Mouse (Mus musculus): Measurements from ENCODE around the gene Kcnk5. TPM values are rescaled to one million over a fixed set of nuclear protein-coding genes. Genes with fewer than 3 reads are reported as not detected.

Kcnk5 gene
- polyA plus RNA-seq, 1 experiment from 2014 or later, result 7.3 TPM

DNA sequence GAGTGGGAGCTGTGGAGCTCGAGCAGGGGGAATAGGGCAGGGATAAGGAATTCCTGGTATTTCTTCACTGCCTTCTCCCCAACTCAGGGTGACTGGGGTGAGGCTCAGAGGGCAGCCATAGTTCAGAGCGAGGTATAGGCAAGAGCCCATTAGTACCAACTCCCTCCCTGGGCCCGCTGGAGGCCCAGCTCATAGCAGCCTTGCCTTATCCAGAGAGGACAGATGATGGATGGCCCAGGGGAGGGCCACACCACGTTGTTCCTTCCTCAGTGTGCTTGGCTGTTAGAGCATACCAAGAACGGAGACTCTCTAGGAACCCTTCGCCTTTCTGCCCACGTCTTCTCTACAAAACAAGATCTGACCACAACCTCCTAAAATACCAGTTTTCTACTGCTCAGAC lies 27.4 kb downstream of the Kcnk5 start:
- Histone ChIP-seq H3K9ac (ENCODE audit: low read length) (no peak overlapping the region), H3K4me2 (ENCODE audit: low read length) (no peak overlapping the region), H3K4me1 (replicated peaks; ENCODE audit: control insufficient read depth, insufficient read depth, low read length) (peaks cover 4% of the 10 kb centered on the region), H3K4me3 (ENCODE audit: low read depth, low read length) (no peak overlapping the region), H3K9me3 (ENCODE audit: control insufficient read depth, low read length) (no peaks in the 10 kb centered on the region), H3K27ac (ENCODE audit: low read depth) (no peak overlapping the region), H3K36me3 (ENCODE audit: control insufficient read depth, insufficient read depth, low read length) (no peaks in the 10 kb centered on the region), H3K27me3 (replicated peaks; ENCODE audit: control insufficient read depth, insufficient read depth, low read length) (no peaks in the 10 kb centered on the region)
- WGBS, result 30% methylated on average over 7 of the region's 7 CpGs
- no peak for ATAC-seq (replicated peaks; ENCODE audit: low FRiP score, low TSS enrichment, low read depth)
- no peak for DNase-seq (ENCODE audit: low spot score)

DNA sequence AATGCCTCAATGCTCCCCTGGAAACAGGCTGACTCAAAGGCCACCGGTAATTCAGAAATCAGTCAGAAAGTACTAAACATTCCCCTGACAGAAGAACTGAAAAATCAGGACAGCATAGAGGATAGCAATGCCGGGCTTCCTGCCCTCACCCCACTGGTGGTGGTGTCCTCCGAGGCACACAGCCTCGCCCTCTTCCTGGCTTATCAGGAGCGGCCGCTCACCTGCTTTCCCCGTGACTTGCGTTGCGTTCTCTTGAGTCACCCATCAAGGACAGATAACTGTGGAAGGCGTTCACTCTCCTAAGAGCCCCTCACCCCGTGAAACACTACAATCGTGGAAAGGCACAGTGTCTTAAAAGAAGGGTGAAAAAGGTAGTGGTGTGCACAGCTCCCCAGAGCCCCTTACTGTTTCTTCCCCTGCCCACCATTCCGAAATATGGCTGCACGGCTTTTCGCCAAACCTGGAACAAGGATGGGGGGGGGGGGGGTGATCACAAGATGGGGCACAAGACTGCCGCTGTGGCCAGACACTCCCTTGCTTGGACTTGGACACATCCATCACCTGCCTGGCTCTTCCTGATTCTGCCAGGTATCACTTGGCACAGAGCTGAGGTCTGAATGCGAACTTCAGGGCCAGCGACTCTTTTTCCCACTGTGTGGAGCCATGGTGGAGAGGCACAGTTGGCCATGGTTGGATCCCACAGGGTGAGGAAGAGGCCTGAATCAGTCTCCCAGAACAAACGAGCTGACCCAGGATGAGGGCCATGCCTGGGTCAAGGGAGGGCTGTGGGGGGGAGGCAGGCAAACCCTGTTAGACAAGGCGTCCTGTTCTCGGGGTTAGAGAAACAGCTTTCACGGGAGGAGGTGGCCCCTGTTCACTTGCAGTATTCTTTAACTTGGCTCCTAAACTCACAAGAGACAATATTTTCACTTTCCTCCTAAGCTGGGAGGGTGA lies 32.2 kb downstream of the Kcnk5 start:
- no peak for DNase-seq (ENCODE audit: low spot score)
- Histone ChIP-seq H3K4me1 (replicated peaks; ENCODE audit: control insufficient read depth, insufficient read depth, low read length) (0 out of 2 replicates have a peak, but pooled peaks cover 5% of the 10 kb centered on the region), H3K9ac (ENCODE audit: low read length) (no peak overlapping the region), H3K27ac (ENCODE audit: low read depth) (no peak overlapping the region), H3K9me3 (ENCODE audit: control insufficient read depth, low read length) (no peaks in the 10 kb centered on the region), H3K36me3 (ENCODE audit: control insufficient read depth, insufficient read depth, low read length) (0 out of 2 replicates have a peak, but pooled peaks cover 3% of the 10 kb centered on the region), H3K4me3 (ENCODE audit: low read depth, low read length) (no peak overlapping the region), H3K27me3 (replicated peaks; ENCODE audit: control insufficient read depth, insufficient read depth, low read length) (no peaks in the 10 kb centered on the region), H3K4me2 (ENCODE audit: low read length) (no peak overlapping the region)
- peak; percentile 69; the same call in 1 of the 2 replicates for ATAC-seq (replicated peaks; ENCODE audit: low FRiP score, low TSS enrichment, low read depth)
- WGBS, result 78% methylated on average over 22 of the region's 22 CpGs

DNA sequence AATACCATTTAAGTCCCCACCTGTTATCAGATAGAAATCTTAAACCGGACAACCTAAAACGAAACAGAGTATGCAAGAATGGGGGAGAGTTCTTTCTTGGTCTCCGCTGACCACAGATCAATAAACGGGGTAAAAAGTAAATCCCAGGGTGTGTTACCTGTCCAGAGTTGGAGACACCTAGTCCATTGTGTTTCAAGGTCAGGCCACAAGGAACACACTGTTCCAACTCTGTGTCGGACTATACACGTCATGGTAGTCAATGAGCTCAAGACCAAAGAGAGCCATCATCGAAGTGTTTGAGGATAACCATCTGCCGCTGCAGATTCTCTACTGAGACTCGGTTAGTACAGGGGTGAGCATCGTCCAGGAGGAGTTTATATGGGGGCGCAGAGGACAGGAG lies 33.1 kb downstream of the Kcnk5 start:
- 0 out of 2 replicates have a peak, but pooled peaks cover 3% of the 10 kb centered on the region for H3K36me3 ChIP-seq (ENCODE audit: control insufficient read depth, insufficient read depth, low read length)
- H3K27ac ChIP-seq (ENCODE audit: low read depth), result no peak overlapping the region
- no peak for ATAC-seq (replicated peaks; ENCODE audit: low FRiP score, low TSS enrichment, low read depth)
- peaks cover 12% of the 10 kb centered on the region; the same call in 1 of the 2 replicates for H3K4me1 ChIP-seq (replicated peaks; ENCODE audit: control insufficient read depth, insufficient read depth, low read length)
- no peak for DNase-seq (ENCODE audit: low spot score)
- no peak overlapping the region for H3K4me3 ChIP-seq (ENCODE audit: low read depth, low read length)
- no peaks in the 10 kb centered on the region for H3K9me3 ChIP-seq (ENCODE audit: control insufficient read depth, low read length)
- H3K9ac ChIP-seq (ENCODE audit: low read length), result no peak overlapping the region
- no peaks in the 10 kb centered on the region for H3K27me3 ChIP-seq (replicated peaks; ENCODE audit: control insufficient read depth, insufficient read depth, low read length)
- H3K4me2 ChIP-seq (ENCODE audit: low read length), result no peak overlapping the region
- WGBS, result 84% methylated on average over 11 of the region's 11 CpGs

DNA sequence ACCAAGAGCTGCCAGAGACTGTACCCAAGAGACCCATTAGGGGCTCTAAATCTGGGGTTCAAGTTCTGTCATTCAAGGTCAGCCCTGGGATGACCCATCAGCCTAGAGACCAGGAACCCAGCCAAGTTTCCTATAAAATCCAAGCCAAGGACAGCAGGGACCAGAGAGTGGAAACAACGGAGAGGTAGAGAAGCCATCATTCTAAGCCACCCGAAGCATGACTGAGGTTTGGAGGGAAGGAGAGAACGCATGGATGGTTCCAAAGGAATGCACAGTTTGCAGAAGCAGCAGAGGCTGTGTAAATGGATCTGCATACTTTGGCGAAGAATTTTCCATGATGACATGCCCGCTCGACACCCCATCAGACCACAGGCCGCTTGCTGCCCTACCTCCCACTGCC lies 33.8 kb downstream of the Kcnk5 start:
- DNase-seq (ENCODE audit: low spot score), result no peak
- Histone ChIP-seq H3K9ac (ENCODE audit: low read length) (no peak overlapping the region), H3K4me3 (ENCODE audit: low read depth, low read length) (no peak overlapping the region), H3K27ac (ENCODE audit: low read depth) (no peak overlapping the region), H3K4me1 (replicated peaks; ENCODE audit: control insufficient read depth, insufficient read depth, low read length) (peaks cover 13% of the 10 kb centered on the region; the same call in 1 of the 2 replicates), H3K9me3 (ENCODE audit: control insufficient read depth, low read length) (no peaks in the 10 kb centered on the region), H3K36me3 (ENCODE audit: control insufficient read depth, insufficient read depth, low read length) (0 out of 2 replicates have a peak, but pooled peaks cover 3% of the 10 kb centered on the region), H3K4me2 (ENCODE audit: low read length) (no peak overlapping the region), H3K27me3 (replicated peaks; ENCODE audit: control insufficient read depth, insufficient read depth, low read length) (no peaks in the 10 kb centered on the region)
- ATAC-seq (replicated peaks; ENCODE audit: low FRiP score, low TSS enrichment, low read depth), result no peak
- 92% methylated on average over 7 of the region's 7 CpGs for WGBS

DNA sequence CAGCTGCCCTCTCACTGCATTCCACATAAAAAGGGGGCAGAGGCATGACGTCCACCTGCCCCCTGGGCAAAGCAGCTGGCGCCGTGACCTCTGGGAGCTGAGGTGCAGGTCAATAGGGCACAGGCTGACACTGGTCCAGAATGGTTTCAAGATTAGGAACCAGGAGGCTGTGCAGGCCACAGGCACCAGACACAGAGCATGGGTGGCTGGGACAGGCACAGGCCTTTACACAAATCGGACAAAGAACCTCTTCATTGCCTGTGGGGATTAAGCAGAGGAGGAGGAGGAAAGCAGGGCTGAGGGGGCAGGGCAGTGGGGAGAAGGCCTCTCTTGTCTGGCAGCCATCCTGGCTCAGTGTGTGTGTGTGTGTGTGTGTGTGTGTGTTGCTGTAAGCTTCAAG lies 37.5 kb downstream of the Kcnk5 start:
- no peaks in the 10 kb centered on the region for H3K27me3 ChIP-seq (replicated peaks; ENCODE audit: control insufficient read depth, insufficient read depth, low read length)
- 27% methylated on average over 4 of the region's 4 CpGs for WGBS

DNA sequence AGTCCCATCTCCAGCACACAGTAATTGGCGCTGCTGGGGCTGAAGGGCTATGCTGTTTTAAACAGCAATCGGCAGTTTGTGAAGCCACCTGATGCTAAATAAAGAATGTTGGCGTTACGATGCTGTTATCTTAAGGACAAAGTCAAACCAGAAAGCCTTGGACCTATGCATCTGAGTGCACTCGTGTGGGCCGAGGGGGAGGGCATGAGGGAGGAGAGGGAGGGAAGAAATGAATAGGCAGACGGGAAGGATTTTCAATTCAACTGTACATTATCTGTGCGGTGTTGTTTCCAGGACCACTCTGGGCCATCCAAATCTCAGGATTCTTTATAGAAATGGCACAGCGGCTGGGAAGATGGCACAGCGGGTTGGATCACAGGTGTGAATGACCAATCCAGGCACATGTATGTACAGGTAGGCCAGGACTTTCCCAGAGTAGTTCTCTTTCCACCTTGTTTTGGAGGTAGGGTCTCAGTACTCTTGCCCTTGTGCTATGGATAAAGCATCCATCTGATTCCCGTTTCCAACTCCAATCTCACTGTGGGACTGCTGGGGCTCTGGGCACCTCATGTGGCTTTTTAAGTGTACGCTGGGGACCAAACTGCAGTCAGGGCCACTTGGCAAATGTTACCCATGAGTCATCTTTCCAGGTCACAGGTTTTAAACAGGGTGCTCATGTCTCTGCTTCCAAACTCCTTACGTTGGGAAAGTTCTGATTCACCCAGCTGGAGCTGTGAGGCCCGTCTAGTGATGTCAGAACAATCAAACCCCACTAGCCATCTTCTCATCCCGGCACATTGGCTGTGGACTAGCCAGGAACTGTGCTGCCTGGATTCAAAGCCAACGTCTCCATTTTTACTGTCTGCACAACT lies 42.9 kb downstream of the Kcnk5 start, which contains the start of gene Saysd1:
Saysd1 (minus strand) TSS at position 51 of the 872 bp plus-strand sequence.
- DNase-seq (ENCODE audit: low spot score) (no peak), ATAC-seq (replicated peaks; ENCODE audit: low FRiP score, low TSS enrichment, low read depth) (no peak)
- H3K27me3 ChIP-seq (replicated peaks; ENCODE audit: control insufficient read depth, insufficient read depth, low read length), result no peaks in the 10 kb centered on the region
- H3K9me3 ChIP-seq (ENCODE audit: control insufficient read depth, low read length), result no peaks in the 10 kb centered on the region
- H3K9ac ChIP-seq (ENCODE audit: low read length), result no peak within 1 kb of the TSS
- H3K4me3 ChIP-seq (ENCODE audit: low read depth, low read length), result no peak within 1 kb of the TSS
- H3K27ac ChIP-seq (ENCODE audit: low read depth), result no peak within 1 kb of the TSS
- H3K4me1 ChIP-seq (replicated peaks; ENCODE audit: control insufficient read depth, insufficient read depth, low read length), result peaks cover 2% of the 10 kb centered on the region; the same call in 1 of the 2 replicates
- WGBS, result 81% methylated on average over 16 of the region's 16 CpGs
- no peak within 1 kb of the TSS for H3K4me2 ChIP-seq (ENCODE audit: low read length)
- peaks cover 10% of the 10 kb centered on the region for H3K36me3 ChIP-seq (ENCODE audit: control insufficient read depth, insufficient read depth, low read length)

More for the DNA sequence above, 37.5 kb downstream of the Kcnk5 start:
- Histone ChIP-seq H3K9me3 (ENCODE audit: control insufficient read depth, low read length) (no peaks in the 10 kb centered on the region), H3K9ac (ENCODE audit: low read length) (no peak overlapping the region), H3K27ac (ENCODE audit: low read depth) (0 out of 2 replicates have a peak overlapping the region, but pooled peaks have one; percentile 57), H3K36me3 (ENCODE audit: control insufficient read depth, insufficient read depth, low read length) (peaks cover 13% of the 10 kb centered on the region), H3K4me2 (ENCODE audit: low read length) (no peak overlapping the region), H3K4me3 (ENCODE audit: low read depth, low read length) (no peak overlapping the region), H3K4me1 (replicated peaks; ENCODE audit: control insufficient read depth, insufficient read depth, low read length) (peaks cover 9% of the 10 kb centered on the region; the same call in 1 of the 2 replicates)
- no peak for DNase-seq (ENCODE audit: low spot score)
- ATAC-seq (replicated peaks; ENCODE audit: low FRiP score, low TSS enrichment, low read depth), result peak; percentile 17; the same call in 1 of the 2 replicates

DNA sequence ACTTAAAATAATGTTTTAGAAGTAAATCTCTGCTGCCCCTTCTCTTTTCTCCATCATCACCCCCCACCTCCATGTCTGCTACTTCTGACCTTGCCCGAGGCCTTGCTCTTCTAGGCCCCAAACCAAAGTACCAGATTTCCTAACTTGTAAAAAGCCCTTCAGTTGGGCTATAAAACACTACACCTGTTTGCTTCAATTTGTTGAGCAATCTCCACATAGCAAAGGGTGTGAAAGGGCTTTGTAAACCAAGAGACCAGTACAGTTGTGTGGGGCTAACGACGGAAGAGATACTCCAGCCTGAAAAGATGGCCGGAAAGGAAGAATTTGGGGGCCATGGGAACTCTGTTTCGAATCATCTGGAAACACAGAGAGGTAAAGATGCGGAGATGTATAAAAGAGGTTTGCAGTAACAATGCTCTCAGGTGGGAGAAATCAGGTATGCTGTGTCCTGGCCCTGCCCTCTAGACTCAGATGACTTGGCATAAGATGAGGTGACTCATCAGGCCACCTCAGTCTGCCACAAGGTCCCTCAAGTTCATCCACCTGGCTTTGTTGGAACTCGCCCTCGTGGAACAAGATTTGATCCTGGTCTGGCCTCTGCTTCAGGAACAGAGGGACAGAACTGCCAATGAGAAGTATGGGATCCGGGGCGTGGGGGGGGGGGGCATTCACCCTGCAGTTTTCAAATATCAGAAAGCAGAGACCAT lies 46.5 kb downstream of the Kcnk5 start:
- H3K27ac ChIP-seq (ENCODE audit: low read depth), result no peak overlapping the region
- H3K4me3 ChIP-seq (ENCODE audit: low read depth, low read length), result no peak overlapping the region
- no peaks in the 10 kb centered on the region for H3K27me3 ChIP-seq (replicated peaks; ENCODE audit: control insufficient read depth, insufficient read depth, low read length)
- no peaks in the 10 kb centered on the region for H3K36me3 ChIP-seq (ENCODE audit: control insufficient read depth, insufficient read depth, low read length)
- no peak for ATAC-seq (replicated peaks; ENCODE audit: low FRiP score, low TSS enrichment, low read depth)
- DNase-seq (ENCODE audit: low spot score), result no peak
- no peak overlapping the region for H3K9ac ChIP-seq (ENCODE audit: low read length)
- 82% methylated on average over 10 of the region's 10 CpGs for WGBS
- no peaks in the 10 kb centered on the region for H3K9me3 ChIP-seq (ENCODE audit: control insufficient read depth, low read length)
- no peak overlapping the region for H3K4me2 ChIP-seq (ENCODE audit: low read length)
- no peaks in the 10 kb centered on the region for H3K4me1 ChIP-seq (replicated peaks; ENCODE audit: control insufficient read depth, insufficient read depth, low read length)

DNA sequence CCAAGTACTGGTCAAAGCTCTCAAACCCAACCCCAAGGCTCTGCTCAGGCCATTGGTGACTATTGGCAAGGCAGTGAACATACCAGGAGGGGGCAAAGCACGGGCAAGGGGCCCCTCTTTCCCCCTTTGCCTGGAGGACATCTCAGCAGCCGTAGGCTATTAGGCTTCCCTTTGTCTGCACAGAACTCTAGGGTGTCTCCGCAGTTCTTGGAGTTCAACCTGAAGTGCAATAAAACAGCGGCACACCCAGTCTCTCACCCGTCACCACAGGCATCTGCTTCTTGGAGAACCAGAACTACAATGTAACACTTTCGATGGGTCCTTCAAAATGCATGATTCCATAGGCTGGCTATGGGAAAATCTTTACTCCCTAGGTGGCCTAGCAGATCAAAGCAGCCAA lies 53.4 kb downstream of the Kcnk5 start:
- Histone ChIP-seq H3K9ac (ENCODE audit: low read length) (no peak overlapping the region), H3K36me3 (ENCODE audit: control insufficient read depth, insufficient read depth, low read length) (no peaks in the 10 kb centered on the region), H3K4me1 (replicated peaks; ENCODE audit: control insufficient read depth, insufficient read depth, low read length) (no peaks in the 10 kb centered on the region), H3K4me3 (ENCODE audit: low read depth, low read length) (no peak overlapping the region), H3K27me3 (replicated peaks; ENCODE audit: control insufficient read depth, insufficient read depth, low read length) (no peaks in the 10 kb centered on the region), H3K9me3 (ENCODE audit: control insufficient read depth, low read length) (no peaks in the 10 kb centered on the region), H3K4me2 (ENCODE audit: low read length) (no peak overlapping the region), H3K27ac (ENCODE audit: low read depth) (no peak overlapping the region)
- DNase-seq (ENCODE audit: low spot score) (no peak), ATAC-seq (replicated peaks; ENCODE audit: low FRiP score, low TSS enrichment, low read depth) (0 out of 2 replicates have a peak, but pooled peaks have one; percentile 32)
- 67% methylated on average over 6 of the region's 6 CpGs for WGBS

Measured in intestine, embryonic 14.5 days (tissue).